Mouse (Mus musculus) gonadal fat pad, adult 2 months (tissue): Measurements from ENCODE around the gene Toporsl. TPM values are rescaled to one million over a fixed set of nuclear protein-coding genes. Genes with fewer than 3 reads are reported as not detected.

ENCODE experiments used
- DNase-seq: peaks from one replicate; pipeline ENCODE4 v3.0.0-alpha.2; 2012; ENCODE audit warnings: low read depth
- polyA plus RNA-seq: library from polyadenylated mRNA; depleted of rRNA; stranded (reverse); fragments of >200 nt; gene quantifications from 2 replicates; pipeline ENCODE4 v1.2.3, GENCODE M21; 2012; rRNA removed

Gene Toporsl
- polyA plus RNA-seq: 0.18 TPM in 1 of 2 replicates, not detected in the other

DNA sequence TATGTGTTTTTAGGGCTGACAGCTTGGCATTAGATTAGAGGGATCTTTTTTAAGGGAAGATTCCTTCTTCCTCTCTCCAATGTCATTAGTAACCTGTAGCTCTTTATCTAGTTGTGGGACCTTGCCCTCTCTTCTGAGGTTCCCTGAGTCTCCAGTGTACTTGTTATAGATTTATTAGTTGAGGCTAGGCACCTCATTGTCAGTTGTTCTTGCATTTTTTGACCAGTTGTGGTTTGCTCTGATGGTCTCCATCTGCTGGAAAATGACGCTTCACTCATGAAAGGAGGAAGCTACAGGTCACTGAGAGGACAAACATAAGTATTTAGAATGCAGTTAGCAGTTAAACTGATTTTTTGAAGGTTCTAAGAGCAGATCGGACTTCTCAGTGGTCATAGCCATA lies at the start of gene Toporsl:
Gene Toporsl (plus strand): TSS at position 348 of the 400 bp plus-strand sequence.
- no peak for DNase-seq

DNA sequence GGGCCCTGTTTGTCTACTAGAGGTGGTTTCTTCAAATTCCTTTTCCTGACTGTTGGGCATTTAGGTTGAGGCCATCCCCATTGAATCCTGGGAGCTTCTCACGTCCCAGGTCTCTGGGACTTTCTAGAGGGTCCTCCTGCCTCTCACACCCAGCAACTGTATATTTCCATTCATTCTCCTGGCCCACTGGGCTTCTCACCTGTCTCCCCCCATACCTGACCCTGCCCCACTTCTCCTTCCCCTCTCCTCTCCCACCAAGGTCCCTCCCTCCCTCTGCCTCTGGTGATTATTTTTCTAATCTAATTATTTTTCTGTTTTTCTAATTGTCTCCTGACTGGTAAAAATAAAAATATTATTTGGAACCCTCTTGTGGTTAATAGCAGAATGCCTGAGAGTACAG lies 38.4 kb upstream of the Toporsl start:
- no peak for DNase-seq

DNA sequence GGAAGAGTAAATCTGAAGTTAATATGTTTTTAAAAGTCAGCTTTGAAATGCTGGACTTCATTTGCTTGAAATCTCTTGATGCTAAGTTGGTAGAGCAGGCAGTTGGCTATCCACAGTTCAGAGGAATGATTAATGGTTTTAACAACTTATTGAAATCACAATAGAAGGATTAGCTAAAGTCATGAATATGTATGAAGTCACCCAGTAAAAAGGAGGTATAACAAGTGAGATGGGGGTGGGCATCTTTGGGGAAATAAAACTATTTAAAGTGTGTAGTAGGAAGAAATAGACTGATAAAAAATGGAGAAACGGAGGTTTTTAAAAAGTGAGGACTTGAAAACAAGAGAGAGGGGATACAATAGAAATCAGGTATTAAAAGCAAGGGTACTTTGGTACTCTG lies 38.0 kb upstream of the Toporsl start:
- no peak for DNase-seq

- DNase-seq: no peak
Observed at GRCm38 (mm10) chr4:52563859-52564258, 32.2 kb upstream of the Toporsl start.

DNA sequence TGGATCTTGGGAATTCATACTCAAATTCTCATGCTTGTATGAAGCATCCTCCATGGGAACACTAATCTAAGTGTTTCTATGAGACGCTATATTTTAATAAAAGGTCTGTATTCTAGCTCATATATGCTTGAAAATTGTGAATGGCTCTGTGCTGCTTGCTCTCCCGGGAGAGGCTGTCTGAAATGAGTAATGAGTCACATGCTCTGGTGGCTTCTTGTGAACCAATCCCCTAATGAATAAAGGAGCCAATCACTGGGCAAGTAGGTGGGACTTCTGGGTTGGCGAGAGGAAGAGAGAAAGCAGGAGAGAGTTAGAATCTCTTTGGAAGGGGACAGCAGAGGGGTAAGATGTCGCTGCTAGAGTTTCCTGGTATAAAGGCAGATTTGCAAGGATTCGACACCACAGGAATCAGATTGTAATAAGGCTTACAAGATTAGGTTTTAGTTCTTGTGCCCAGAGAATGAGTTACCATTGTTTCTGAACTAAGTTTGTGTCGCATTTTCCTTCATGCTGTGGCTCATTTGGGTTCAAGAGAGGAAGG lies 9.8 kb upstream of the Toporsl start:
- no peak for DNase-seq

DNA sequence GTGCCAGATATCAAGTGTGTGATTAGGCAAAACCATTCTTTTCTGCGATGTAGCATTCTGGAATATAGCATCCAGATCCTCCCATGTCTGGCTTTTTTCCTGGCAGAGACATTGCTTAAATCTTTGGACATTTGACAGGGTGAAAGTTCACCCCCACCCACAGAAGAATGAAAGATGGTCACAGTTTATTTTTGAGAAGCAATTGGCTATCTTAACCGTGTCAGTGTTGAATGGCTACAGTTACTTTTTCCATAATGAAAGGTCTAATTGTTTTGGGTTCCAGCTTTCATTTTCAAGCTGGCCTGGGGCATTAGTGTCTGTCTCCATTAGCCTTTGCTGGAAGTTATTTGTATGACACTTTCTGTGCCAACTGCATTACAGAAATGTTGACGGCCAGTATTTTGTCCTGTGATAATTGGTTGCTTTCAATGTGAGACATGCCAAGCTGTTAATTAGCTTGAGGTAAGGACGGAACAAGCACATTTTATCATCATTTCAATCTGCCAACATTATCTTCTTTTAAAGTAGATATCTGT lies 2.2 kb upstream of the Toporsl start:
- no peak for DNase-seq

- DNase-seq: no peak
Observed at GRCm38 (mm10) chr4:52594632-52595031, 1.4 kb upstream of the Toporsl start.

- no peak for DNase-seq
Observed at GRCm38 (mm10) chr4:52598180-52598881, 2.3 kb downstream of the Toporsl start.

DNA sequence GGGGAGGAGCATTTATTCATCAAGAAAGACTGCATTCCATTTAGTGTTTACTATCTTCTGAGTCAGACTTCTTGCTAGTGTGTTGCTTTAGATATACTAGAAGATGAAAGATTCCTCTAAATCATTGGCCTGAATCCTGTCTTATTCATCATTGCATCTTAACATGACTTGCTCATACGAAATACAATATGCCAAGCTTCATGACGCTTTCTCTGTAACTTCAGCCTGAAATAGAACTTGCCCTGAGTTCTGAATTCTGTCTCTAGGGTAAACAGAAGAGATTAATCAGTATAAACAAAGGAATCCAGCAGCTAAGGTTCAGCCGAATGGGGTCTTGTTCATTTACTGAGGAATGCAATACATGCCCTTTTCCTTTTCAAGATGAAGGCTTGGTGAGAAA lies 10.8 kb downstream of the Toporsl start:
- no peak for DNase-seq

DNA sequence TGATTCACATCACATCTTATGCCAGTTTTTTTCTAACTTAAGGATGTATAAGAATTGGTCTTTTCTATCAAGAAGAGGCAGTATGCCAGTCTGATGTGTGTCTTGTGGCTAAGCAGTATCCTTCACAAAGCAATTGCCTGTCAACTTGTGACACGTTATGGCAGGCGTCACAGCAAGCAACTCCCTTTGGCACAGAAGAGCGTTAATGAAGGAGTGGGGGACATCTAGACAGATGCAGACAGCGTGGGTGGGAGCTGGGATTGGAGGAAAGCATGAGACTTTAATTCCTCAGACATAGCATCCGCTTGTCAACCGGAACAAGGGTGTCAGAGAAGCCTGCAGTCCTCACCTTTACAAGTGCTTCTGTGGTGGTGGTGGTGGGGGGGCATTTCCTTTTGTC lies 38.9 kb downstream of the Toporsl start:
- DNase-seq: no peak

DNA sequence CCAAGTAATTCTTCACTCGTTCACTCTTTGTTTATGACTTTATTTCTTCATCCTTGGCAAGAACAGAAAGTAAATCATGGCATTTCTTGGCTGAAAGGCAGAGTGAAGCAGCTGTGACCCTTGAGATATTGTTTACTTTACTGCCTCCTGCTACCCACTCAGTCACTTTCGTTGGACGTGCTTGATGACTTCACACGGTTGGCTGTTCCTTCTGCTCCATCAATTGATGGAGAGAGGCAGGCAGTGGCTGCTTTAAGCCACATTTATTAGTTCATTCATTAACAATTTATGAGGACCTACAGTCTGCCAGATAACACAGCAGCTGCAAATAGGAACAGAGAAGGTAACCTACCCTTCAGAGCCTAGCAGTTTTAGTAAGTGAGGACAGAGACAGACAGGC lies 51.7 kb downstream of the Toporsl start:
- no peak for DNase-seq

- no peak for DNase-seq
Observed at GRCm38 (mm10) chr4:52659701-52660100, 63.6 kb downstream of the Toporsl start.

GRCm38 (mm10) chr4:52660701-52661117 lies 64.6 kb downstream of the Toporsl start:
- DNase-seq: no peak

- no peak for DNase-seq
Observed at GRCm38 (mm10) chr4:52661311-52661710, 65.2 kb downstream of the Toporsl start.

Other genes starting within 250 kb of the Toporsl start
- gene Smc2, start 157.0 kb upstream of the Toporsl start, polyA plus RNA-seq: 1.1 and 2.5 TPM in 2 replicates
- 1.9 TPM in 1 of 2 replicates, not detected in the other for gene Vma21-ps, start 99.0 kb upstream of the Toporsl start, polyA plus RNA-seq
- not detected in 2 replicates for gene Olfr275, start 218.3 kb downstream of the Toporsl start, polyA plus RNA-seq